Mouse (Mus musculus) heart, embryonic 11.5 days (tissue): Measurements from ENCODE around the gene Hdac7. TPM values are rescaled to one million over a fixed set of nuclear protein-coding genes. Genes with fewer than 3 reads are reported as not detected.

ENCODE experiments used
- ATAC-seq: fragments of 200-750 bp; cut with Nextera tagmentation; replicated peaks from 2 replicates; pipeline ENCODE4 v1.8.0; 2017; ENCODE audit warnings: moderate library complexity; ENCODE audit not compliant: insufficient number of reproducible peaks, low FRiP score, low TSS enrichment
- H3K27ac ChIP-seq: fragments of 300-500 bp; sonication (generic); 2 replicates; pipeline ENCODE4 v1.5.1; 2014; ENCODE audit warnings: mild to moderate bottlenecking, low read depth, low read length
- H3K27me3 ChIP-seq: fragments of 300-500 bp; sonication (generic); 2 replicates; pipeline ENCODE4 v1.6.1; 2014; ENCODE audit warnings: mild to moderate bottlenecking, low read length, mixed read lengths; ENCODE audit not compliant: control insufficient read depth, insufficient read depth
- H3K36me3 ChIP-seq: fragments of 300-500 bp; sonication (generic); 2 replicates; pipeline ENCODE4 v1.6.1; 2014; ENCODE audit warnings: mild to moderate bottlenecking, low read length, moderate library complexity, mixed read lengths; ENCODE audit not compliant: control insufficient read depth, insufficient read depth
- H3K4me1 ChIP-seq: fragments of 300-500 bp; sonication (generic); 2 replicates; pipeline ENCODE4 v1.6.1; 2014; ENCODE audit warnings: low read length; ENCODE audit not compliant: control insufficient read depth, insufficient read depth
- H3K4me2 ChIP-seq: fragments of 300-500 bp; sonication (generic); 2 replicates; pipeline ENCODE4 v1.6.1; 2014; ENCODE audit warnings: mild to moderate bottlenecking, moderate library complexity
- H3K4me3 ChIP-seq: fragments of 300-500 bp; sonication (generic); 2 replicates; pipeline ENCODE4 v1.5.1; 2014; ENCODE audit warnings: low read depth, low read length
- H3K9ac ChIP-seq: fragments of 300-500 bp; sonication (generic); 2 replicates; pipeline ENCODE4 v1.6.1; 2014; ENCODE audit warnings: mild to moderate bottlenecking, low read depth, low read length, moderate library complexity
- H3K9me3 ChIP-seq: fragments of 300-500 bp; sonication (generic); replicated peaks from 2 replicates; pipeline ENCODE4 v1.6.1; 2016; ENCODE audit warnings: low read length; ENCODE audit not compliant: control insufficient read depth
- WGBS: fragments of 180-500 bp; shearing (Covaris S2); extraction: QIAGEN DNeasy Blood & Tissue Kit; methylation state at CpG from one replicate; pipeline ENCODE4 v1.1.7; 2014; ENCODE audit not compliant: insufficient replicate concordance; 5-methylcytosine and 5-hydroxymethylcytosine counted together
- polyA plus RNA-seq: library from polyadenylated mRNA; unstranded; fragments of >200 nt; fragmentation: Nextera tagmentation; extraction: Ambion mirVana; gene quantifications from 2 replicates; pipeline ENCODE4 v1.2.1, GENCODE M21; 2014

Hdac7 gene
- polyA plus RNA-seq, 1 experiment from 2014 or later: 24.6 TPM

DNA sequence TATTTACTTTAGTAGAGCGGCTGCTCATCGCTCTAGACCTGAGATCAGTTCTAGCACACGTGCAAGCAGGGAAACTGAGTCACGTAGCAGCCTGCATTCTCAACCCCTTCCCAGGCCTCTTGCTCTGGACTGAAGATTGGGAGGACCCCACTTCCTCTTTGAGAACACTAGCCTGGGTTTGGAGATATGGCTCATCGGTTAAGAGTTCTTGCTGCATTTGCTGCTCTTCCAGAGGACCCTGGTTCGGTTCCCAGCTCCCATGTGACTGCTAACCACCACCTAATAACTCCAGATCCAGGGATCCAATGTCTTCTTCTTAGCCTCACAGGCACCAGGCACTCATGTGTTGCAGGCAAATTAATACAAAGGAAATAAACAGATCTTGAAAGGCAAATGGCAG, 2.9 kb downstream of the Hdac7 start:
- Histone ChIP-seq H3K36me3 (no peaks in the 10 kb centered on the region), H3K9me3 (no peaks in the 10 kb centered on the region), H3K27me3 (0 out of 2 replicates have a peak, but pooled peaks cover 3% of the 10 kb centered on the region), H3K4me3 (no peak overlapping the region), H3K9ac (no peak overlapping the region), H3K27ac (no peak overlapping the region), H3K4me2 (no peak overlapping the region), H3K4me1 (peaks cover 25% of the 10 kb centered on the region)
- 90% methylated on average over 6 of the region's 6 CpGs for WGBS
- no peak for ATAC-seq

GRCm38 (mm10) chr15:97840781-97841180, 3.5 kb downstream of the Hdac7 start:
- Histone ChIP-seq H3K27ac (no peak overlapping the region), H3K36me3 (no peaks in the 10 kb centered on the region), H3K4me1 (peaks cover 28% of the 10 kb centered on the region), H3K9ac (no peak overlapping the region), H3K4me2 (no peak overlapping the region), H3K27me3 (0 out of 2 replicates have a peak, but pooled peaks cover 3% of the 10 kb centered on the region), H3K4me3 (no peak overlapping the region), H3K9me3 (no peaks in the 10 kb centered on the region)
- WGBS: 91% methylated on average over 1 of the region's 1 CpGs
- no peak for ATAC-seq

DNA sequence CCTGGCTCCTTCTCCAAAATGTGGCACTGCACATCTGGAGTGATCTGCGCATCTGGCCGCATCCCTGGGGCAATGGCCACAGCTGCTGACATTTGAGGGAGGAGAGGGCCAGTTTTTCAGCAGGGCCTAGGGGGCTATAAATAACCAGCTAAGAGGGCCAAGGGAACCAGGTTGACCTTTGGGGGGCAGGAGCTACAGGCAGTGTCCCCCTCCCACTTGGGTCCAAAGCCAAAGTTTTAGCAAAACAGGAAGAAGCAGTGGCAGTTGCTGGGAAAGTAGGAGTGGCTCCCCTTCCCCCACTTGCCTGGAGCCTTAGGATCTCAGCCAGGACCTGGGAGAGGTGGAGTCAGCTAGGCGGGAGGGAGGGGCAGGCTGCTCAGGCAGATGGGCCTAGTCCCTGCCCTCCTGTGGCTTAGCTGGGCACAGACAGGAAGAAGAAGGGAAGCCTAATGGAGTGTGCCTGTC, 4.3 kb downstream of the Hdac7 start:
- 0 out of 2 replicates have a peak overlapping the region, but pooled peaks have one; percentile 37 for H3K27ac ChIP-seq
- no peaks in the 10 kb centered on the region for H3K9me3 ChIP-seq
- H3K4me1 ChIP-seq: peaks cover 28% of the 10 kb centered on the region
- H3K27me3 ChIP-seq: 0 out of 2 replicates have a peak, but pooled peaks cover 3% of the 10 kb centered on the region
- H3K9ac ChIP-seq: no peak overlapping the region
- no peak overlapping the region for H3K4me3 ChIP-seq
- no peak overlapping the region for H3K4me2 ChIP-seq
- 25% methylated on average over 3 of the region's 3 CpGs for WGBS
- peak; percentile 70 for ATAC-seq
- no peaks in the 10 kb centered on the region for H3K36me3 ChIP-seq

- Histone ChIP-seq H3K27me3 (0 out of 2 replicates have a peak, but pooled peaks cover 3% of the 10 kb centered on the region), H3K36me3 (no peaks in the 10 kb centered on the region), H3K4me3 (no peak overlapping the region), H3K4me1 (peaks cover 28% of the 10 kb centered on the region), H3K9me3 (no peaks in the 10 kb centered on the region), H3K9ac (no peak overlapping the region), H3K4me2 (no peak overlapping the region), H3K27ac (no peak overlapping the region)
- WGBS: 64% methylated on average over 4 of the region's 4 CpGs
- ATAC-seq: no peak
Observed at GRCm38 (mm10) chr15:97839473-97839872, 4.8 kb downstream of the Hdac7 start.

DNA sequence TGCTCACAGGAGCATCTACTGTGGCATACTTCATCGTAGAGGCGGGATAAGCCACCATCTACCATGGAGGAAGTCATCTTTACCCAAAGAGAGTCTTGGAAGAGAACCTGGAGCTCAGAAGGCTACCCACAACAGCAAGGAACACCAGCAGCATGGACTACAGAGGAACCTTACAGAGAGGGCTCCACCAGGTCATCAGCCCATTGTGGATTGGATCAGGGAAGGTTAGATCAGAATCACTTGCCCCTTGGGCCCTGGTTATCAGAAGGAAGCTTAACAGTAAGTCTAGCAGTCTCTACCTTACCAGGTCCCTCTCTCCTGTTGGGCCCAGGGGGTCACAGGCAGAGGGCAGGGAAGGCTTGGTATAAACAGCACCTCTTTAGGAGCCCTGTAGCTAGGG, 5.3 kb downstream of the Hdac7 start:
- H3K9me3 ChIP-seq: no peaks in the 10 kb centered on the region
- no peak overlapping the region for H3K4me3 ChIP-seq
- H3K36me3 ChIP-seq: no peaks in the 10 kb centered on the region
- WGBS: 84% methylated on average over 2 of the region's 2 CpGs
- H3K9ac ChIP-seq: no peak overlapping the region
- no peak overlapping the region for H3K27ac ChIP-seq
- H3K4me2 ChIP-seq: no peak overlapping the region
- peaks cover 24% of the 10 kb centered on the region for H3K4me1 ChIP-seq
- ATAC-seq: no peak
- 0 out of 2 replicates have a peak, but pooled peaks cover under 1% of the 10 kb centered on the region for H3K27me3 ChIP-seq

DNA sequence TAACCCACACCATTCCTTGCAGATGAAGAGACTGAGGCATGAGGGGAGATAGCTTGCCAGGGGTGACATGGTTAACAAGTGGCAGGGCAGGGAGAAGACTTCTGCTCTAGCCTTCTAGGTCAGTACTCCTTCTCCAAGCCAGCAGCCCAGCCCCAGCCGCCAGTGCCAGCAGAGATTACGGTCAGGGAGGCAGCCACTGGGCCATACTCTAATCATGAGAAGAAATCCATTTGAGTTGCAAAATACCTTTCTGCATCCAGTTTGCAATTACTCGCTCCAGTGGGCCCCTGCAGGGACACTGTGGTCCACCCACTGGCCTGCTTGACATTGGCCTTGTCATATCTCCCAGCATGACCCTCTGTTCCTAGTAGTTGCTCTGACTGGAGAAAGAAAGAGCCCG, 5.9 kb downstream of the Hdac7 start:
- H3K9ac ChIP-seq: no peak overlapping the region
- H3K27ac ChIP-seq: no peak overlapping the region
- no peak overlapping the region for H3K4me2 ChIP-seq
- no peaks in the 10 kb centered on the region for H3K9me3 ChIP-seq
- H3K4me1 ChIP-seq: peaks cover 24% of the 10 kb centered on the region
- ATAC-seq: no peak
- H3K4me3 ChIP-seq: no peak overlapping the region
- no peaks in the 10 kb centered on the region for H3K27me3 ChIP-seq
- no peaks in the 10 kb centered on the region for H3K36me3 ChIP-seq
- 76% methylated on average over 4 of the region's 4 CpGs for WGBS

GRCm38 (mm10) chr15:97837491-97838061, 6.7 kb downstream of the Hdac7 start:
- no peak overlapping the region for H3K4me2 ChIP-seq
- H3K9me3 ChIP-seq: no peaks in the 10 kb centered on the region
- peaks cover 24% of the 10 kb centered on the region for H3K4me1 ChIP-seq
- peak overlapping the region; percentile 54 for H3K27ac ChIP-seq
- no peak; the same call in 1 of the 2 replicates for ATAC-seq
- no peak overlapping the region for H3K4me3 ChIP-seq
- no peaks in the 10 kb centered on the region for H3K27me3 ChIP-seq
- H3K9ac ChIP-seq: 0 out of 2 replicates have a peak overlapping the region, but pooled peaks have one; percentile 24
- H3K36me3 ChIP-seq: no peaks in the 10 kb centered on the region
- 10% methylated on average over 8 of the region's 8 CpGs for WGBS

- Histone ChIP-seq H3K4me3 (no peak overlapping the region), H3K4me2 (no peak overlapping the region), H3K4me1 (peaks cover 24% of the 10 kb centered on the region), H3K27ac (peak overlapping the region; percentile 54), H3K9ac (no peak overlapping the region), H3K9me3 (no peaks in the 10 kb centered on the region), H3K27me3 (no peaks in the 10 kb centered on the region), H3K36me3 (no peaks in the 10 kb centered on the region)
- 57% methylated on average over 8 of the region's 8 CpGs for WGBS
- no peak for ATAC-seq
Observed at GRCm38 (mm10) chr15:97836894-97837247, 7.4 kb downstream of the Hdac7 start.
